Mouse (Mus musculus): ENCODE measurements around the gene Cmpk1.

DNA sequence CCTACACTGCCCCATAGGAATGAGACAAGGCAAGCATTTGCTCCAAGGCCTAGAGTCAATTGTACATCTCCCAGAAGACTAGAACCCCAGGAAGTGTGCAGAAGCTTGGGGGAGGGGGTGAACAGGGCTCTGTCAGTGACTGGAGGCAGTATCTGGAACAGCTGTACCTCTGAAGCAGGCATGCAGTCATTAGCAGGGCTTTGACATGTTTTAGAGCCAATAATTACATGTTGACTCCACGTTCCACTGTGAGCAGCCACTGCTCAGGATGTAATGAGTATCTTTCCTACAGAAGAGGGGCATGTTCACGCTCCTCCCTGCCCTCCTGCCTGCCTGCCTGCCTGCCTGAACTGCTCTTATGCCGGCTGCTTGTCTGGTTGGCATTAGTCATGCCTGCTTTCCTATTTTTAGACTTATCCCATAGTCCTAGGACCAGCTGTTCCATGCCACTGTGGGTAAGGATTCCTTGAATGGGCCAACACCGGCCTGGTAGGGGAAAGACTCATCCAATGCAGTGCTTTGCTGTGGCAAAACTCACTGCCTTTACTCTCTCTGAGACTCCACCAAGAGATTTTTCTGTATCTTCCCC is 49.5 kb downstream of the Cmpk1 start:
- TF ChIP-seq POLR2A (IDR thresholded peaks at IDR 0.05; ENCODE audit: insufficient read depth, low read depth, low read length): peak; percentile 42; the same call in 1 of the 2 replicates
- no peak for TF ChIP-seq CTCF (IDR thresholded peaks at IDR 0.05)
